Mouse (Mus musculus): ENCODE results near the gene Gm6268. TPM values are rescaled to one million over a fixed set of nuclear protein-coding genes. Genes with fewer than 3 reads are reported as not detected.

Gm6268 gene
- not detected in 2 replicates for polyA plus RNA-seq (2012; rRNA removed)

DNA sequence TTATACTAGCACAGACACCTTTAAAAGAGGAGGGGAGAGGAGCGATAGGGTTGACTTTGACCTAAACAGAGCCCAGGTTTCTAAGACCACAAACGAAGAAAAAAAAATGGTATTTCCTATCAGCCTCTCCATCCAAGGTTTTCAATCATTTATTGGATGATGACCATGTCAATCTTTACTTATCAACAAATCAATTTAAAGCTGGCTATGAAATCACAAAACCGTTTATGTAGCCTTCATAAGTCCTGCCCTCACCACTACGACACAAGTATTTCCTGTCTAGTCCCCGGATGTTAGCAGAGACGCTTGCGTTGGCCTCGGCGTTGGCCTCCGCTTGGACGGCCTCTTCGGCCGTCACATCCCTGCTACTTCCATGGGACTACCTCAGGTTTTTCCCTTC is at the start of gene Gm6268:
Gm6268 (plus strand) TSS at position 301 of the 400 bp plus-strand sequence.

Other genes starting within 250 kb of the Gm6268 start
- 137 and 138 TPM in 2 replicates for gene Zcchc12, start 205.4 kb upstream of the Gm6268 start, polyA plus RNA-seq (2012; rRNA removed)
- gene Lonrf3, start 72.9 kb upstream of the Gm6268 start, polyA plus RNA-seq (2012; rRNA removed), result 0.94 and 1.8 TPM in 2 replicates
- gene Gm14569, start 90.5 kb downstream of the Gm6268 start, polyA plus RNA-seq (2012; rRNA removed), result 0.02 and 0.10 TPM in 2 replicates
- 262 TPM in 2 replicates for gene Pgrmc1, start 196.9 kb downstream of the Gm6268 start, polyA plus RNA-seq (2012; rRNA removed)
- gene Akap17b, start 244.1 kb downstream of the Gm6268 start, polyA plus RNA-seq (2012; rRNA removed), result 8.0 and 8.1 TPM in 2 replicates